Mouse (Mus musculus) CD4-positive helper T cell, adult 2 months (primary cell): ENCODE results near the gene Nck2.
"Not testable (repeated sequence)": the region's sequence is repeated elsewhere in the genome, so short reads cannot be mapped to it uniquely, and the experiment has no call there.

ENCODE experiments used
- DNase-seq: peaks from one replicate; pipeline ENCODE4 v3.0.0-alpha.2; 2012; ENCODE audit warnings: low read depth, missing footprints, low spot score

Nck2 gene

GRCm38 (mm10) chr1:43501920-43502791 is 57.8 kb downstream of the Nck2 start:
- DNase-seq = no peak

- DNase-seq = peak; percentile 27
Measured at GRCm38 (mm10) chr1:43502792-43503146, 58.4 kb downstream of the Nck2 start.

- no peak for DNase-seq
Measured at GRCm38 (mm10) chr1:43503261-43503660, 58.9 kb downstream of the Nck2 start.

GRCm38 (mm10) chr1:43503676-43504075 is 59.3 kb downstream of the Nck2 start:
- DNase-seq = no peak

- peak; percentile 37 for DNase-seq
Measured at GRCm38 (mm10) chr1:43504235-43504634, 59.9 kb downstream of the Nck2 start.

GRCm38 (mm10) chr1:43506638-43507037 is 62.3 kb downstream of the Nck2 start:
- DNase-seq = no peak

- no peak for DNase-seq
Measured at GRCm38 (mm10) chr1:43507809-43508208, 63.4 kb downstream of the Nck2 start.

GRCm38 (mm10) chr1:43511256-43511655 is 66.9 kb downstream of the Nck2 start:
- DNase-seq = no peak

- no peak for DNase-seq
Measured at GRCm38 (mm10) chr1:43511667-43512066, 67.3 kb downstream of the Nck2 start.

GRCm38 (mm10) chr1:43517405-43517804 is 73.0 kb downstream of the Nck2 start:
- DNase-seq = no peak

GRCm38 (mm10) chr1:43520216-43520988 is 76.0 kb downstream of the Nck2 start:
- DNase-seq = peak; percentile 55

GRCm38 (mm10) chr1:43520989-43521371 is 76.6 kb downstream of the Nck2 start:
- no peak for DNase-seq

- DNase-seq = no peak
Measured at GRCm38 (mm10) chr1:43521512-43521911, 77.1 kb downstream of the Nck2 start.

- peak; percentile 63 for DNase-seq
Measured at GRCm38 (mm10) chr1:43521950-43522349, 77.6 kb downstream of the Nck2 start.

- DNase-seq = no peak
Measured at GRCm38 (mm10) chr1:43522976-43523375, 78.6 kb downstream of the Nck2 start.

- DNase-seq = no peak
Measured at GRCm38 (mm10) chr1:43524332-43524731, 80.0 kb downstream of the Nck2 start.

- no peak for DNase-seq
Measured at GRCm38 (mm10) chr1:43528275-43528674, 83.9 kb downstream of the Nck2 start.

- DNase-seq = no peak
Measured at GRCm38 (mm10) chr1:43529086-43529485, 84.7 kb downstream of the Nck2 start.

- DNase-seq = no peak
Measured at GRCm38 (mm10) chr1:43530295-43531020, 86.1 kb downstream of the Nck2 start.

GRCm38 (mm10) chr1:43531307-43531706 is 86.9 kb downstream of the Nck2 start:
- DNase-seq = no peak

GRCm38 (mm10) chr1:43532279-43532678 is 87.9 kb downstream of the Nck2 start:
- no peak for DNase-seq

GRCm38 (mm10) chr1:43533497-43533896 is 89.1 kb downstream of the Nck2 start:
- DNase-seq = not testable (repeated sequence)
